Mouse (Mus musculus) embryonic facial prominence, embryonic 10.5 days (tissue): ENCODE data around the gene Prdm2. TPM values are rescaled to one million over a fixed set of nuclear protein-coding genes. Genes with fewer than 3 reads are reported as not detected.

Experiments
- DNase-seq: peaks from one replicate; pipeline ENCODE4 v3.0.0-alpha.2; 2017; ENCODE audit warnings: low spot score
- H3K27ac ChIP-seq: fragments of 300-500 bp; sonication (generic); replicated peaks from 2 replicates; pipeline ENCODE4 v1.5.1; 2016; ENCODE audit warnings: mild to moderate bottlenecking
- H3K27me3 ChIP-seq: fragments of 300-500 bp; sonication (generic); replicated peaks from 2 replicates; pipeline ENCODE4 v1.6.1; 2016; ENCODE audit warnings: low read depth, mild to moderate bottlenecking; ENCODE audit not compliant: poor library complexity, severe bottlenecking
- H3K36me3 ChIP-seq: fragments of 300-500 bp; sonication (generic); replicated peaks from 2 replicates; pipeline ENCODE4 v1.6.1; 2016; ENCODE audit warnings: mild to moderate bottlenecking, moderate library complexity
- H3K4me1 ChIP-seq: fragments of 300-500 bp; sonication (generic); 2 replicates; pipeline ENCODE4 v1.6.1; 2016
- H3K4me3 ChIP-seq: fragments of 300-500 bp; sonication (generic); 2 replicates; pipeline ENCODE4 v1.5.1; 2016; ENCODE audit warnings: mild to moderate bottlenecking, moderate library complexity
- H3K9me3 ChIP-seq: fragments of 300-500 bp; sonication (generic); 2 replicates; pipeline ENCODE4 v1.6.1; 2016; ENCODE audit warnings: mild to moderate bottlenecking
- WGBS: fragments of 180-500 bp; shearing (Covaris S2); methylation state at CpG from one replicate; pipeline ENCODE4 v1.1.7; 2016; 5-methylcytosine and 5-hydroxymethylcytosine counted together
- microRNA-seq: library from miRNA; unstranded; fragments of <30 nt; microRNA quantifications from one replicate; pipeline ENCODE4, GENCODE M21; 2017
- polyA plus RNA-seq: library from polyadenylated mRNA; unstranded; fragments of >200 nt; fragmentation: Nextera tagmentation; extraction: Ambion mirVana; gene quantifications from 2 replicates; pipeline ENCODE4 v1.2.1, GENCODE M21; 2016

Gene Prdm2
- polyA plus RNA-seq, 1 experiment from 2014 or later, result 17.4 TPM

DNA sequence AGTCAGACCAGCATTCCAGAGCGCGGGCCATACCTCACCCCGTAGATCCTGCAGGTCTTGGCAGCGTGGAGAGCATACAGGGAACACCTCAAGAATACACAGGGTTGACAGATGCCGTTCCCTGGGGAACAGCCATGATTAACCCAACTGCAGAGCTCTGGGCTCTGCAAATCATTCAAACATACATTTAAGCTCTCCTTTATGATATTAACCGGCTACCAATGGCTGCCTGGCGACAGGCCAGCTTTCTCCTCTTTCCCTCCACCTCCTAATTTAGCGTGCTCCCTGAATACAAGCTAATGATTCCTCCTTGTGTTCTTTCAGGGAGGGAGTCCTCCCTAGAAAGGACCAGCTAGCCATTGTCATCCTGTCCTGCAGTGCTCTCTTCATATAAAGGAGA is 141.0 kb downstream of the Prdm2 start:
- H3K4me3 ChIP-seq, result no peak overlapping the region
- H3K27ac ChIP-seq, result no peak overlapping the region
- no peaks in the 10 kb centered on the region for H3K9me3 ChIP-seq
- peaks cover 28% of the 10 kb centered on the region for H3K27me3 ChIP-seq
- DNase-seq, result peak; percentile 16
- no peaks in the 10 kb centered on the region for H3K36me3 ChIP-seq
- 61% methylated on average over 8 of the region's 8 CpGs for WGBS
- H3K4me1 ChIP-seq, result peaks cover 12% of the 10 kb centered on the region

DNA sequence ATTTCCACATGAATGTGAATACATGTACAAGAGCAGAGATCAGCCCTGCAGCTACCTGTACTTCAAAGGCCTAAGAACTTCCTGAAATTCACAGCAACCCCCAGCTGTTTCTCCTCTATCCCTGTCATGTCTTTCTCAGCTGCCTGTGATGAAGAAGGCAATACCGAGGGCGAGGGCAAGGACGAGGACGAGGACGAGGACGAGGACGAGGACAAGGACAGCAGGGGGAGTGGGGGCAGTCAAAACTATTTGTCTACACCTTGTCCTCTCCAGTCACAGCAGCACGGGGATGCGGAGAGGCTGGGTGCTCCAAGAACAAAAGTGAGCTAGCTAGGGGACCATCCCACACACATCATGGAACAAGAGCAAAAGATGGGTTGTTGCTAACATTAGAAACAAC is 145.8 kb downstream of the Prdm2 start:
- Histone ChIP-seq H3K9me3 (no peaks in the 10 kb centered on the region), H3K36me3 (no peaks in the 10 kb centered on the region), H3K27me3 (no peaks in the 10 kb centered on the region), H3K4me1 (no peaks in the 10 kb centered on the region), H3K4me3 (no peak overlapping the region), H3K27ac (no peak overlapping the region)
- WGBS, result 93% methylated on average over 9 of the region's 9 CpGs
- no peak for DNase-seq

DNA sequence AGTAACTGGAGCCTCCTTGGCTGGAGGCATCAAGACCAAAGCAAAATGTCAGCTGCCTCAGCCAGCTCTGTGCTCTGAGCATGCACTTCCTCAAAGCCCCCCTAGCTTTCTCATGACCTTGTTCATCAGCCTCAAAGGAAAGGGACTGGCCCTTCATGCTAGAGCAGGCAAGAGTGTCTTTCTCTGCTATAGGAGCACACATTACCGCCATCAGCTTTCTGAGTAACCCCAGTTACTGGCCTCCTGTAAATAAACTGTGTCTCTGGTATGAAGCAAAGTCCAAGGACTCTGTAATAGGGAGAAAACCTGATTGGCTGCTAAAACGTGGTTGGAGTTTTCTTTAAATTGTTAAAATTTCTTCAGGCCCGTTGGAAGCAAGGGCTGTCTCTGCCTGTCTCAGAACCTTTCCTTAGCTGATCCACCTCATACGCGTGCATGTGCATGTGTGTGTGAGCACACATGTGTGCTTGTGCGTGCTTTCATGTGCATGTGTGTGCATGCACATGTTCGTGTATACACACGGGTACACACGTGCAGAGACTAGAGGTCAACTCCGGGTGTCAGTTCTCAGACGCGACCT is 153.9 kb downstream of the Prdm2 start:
- WGBS, result 91% methylated on average over 12 of the region's 12 CpGs
- H3K36me3 ChIP-seq, result no peaks in the 10 kb centered on the region

More for the DNA sequence above, 153.9 kb downstream of the Prdm2 start:
- H3K27ac ChIP-seq, result no peak overlapping the region
- DNase-seq, result no peak
- no peaks in the 10 kb centered on the region for H3K9me3 ChIP-seq
- H3K27me3 ChIP-seq, result no peaks in the 10 kb centered on the region
- no peak overlapping the region for H3K4me3 ChIP-seq
- H3K4me1 ChIP-seq, result no peaks in the 10 kb centered on the region

Small RNA genes lying within 50 kb of the gene (microRNA-seq; reads per million reads assigned to microRNA genes)
- 7.0 reads per million, percentile 17 among the genes with 10 or more reads in this experiment for gene Mir7021

Other genes starting within 250 kb of the Prdm2 start
- gene Pdpn, start 86.6 kb upstream of the Prdm2 start, polyA plus RNA-seq, result 38.0 and 43.0 TPM in 2 replicates
- gene Lrrc38, start 136.8 kb upstream of the Prdm2 start, polyA plus RNA-seq, result 0.10 TPM in 1 of 2 replicates, not detected in the other
- not detected in 2 replicates for gene Pramel1, start 181.4 kb upstream of the Prdm2 start, polyA plus RNA-seq
- 18.1 and 21.5 TPM in 2 replicates for gene Pramef8, start 199.4 kb upstream of the Prdm2 start, polyA plus RNA-seq
- not detected in 2 replicates for gene Oog4, start 237.3 kb upstream of the Prdm2 start, polyA plus RNA-seq